Mouse (Mus musculus) liver, postnatal 0 days (tissue): ENCODE measurements around the gene Fgfbp1. TPM values are rescaled to one million over a fixed set of nuclear protein-coding genes. Genes with fewer than 3 reads are reported as not detected.

Experiments
- ATAC-seq: fragments of 200-750 bp; cut with Nextera tagmentation; 2 replicates; pipeline ENCODE4 v1.8.0; 2017; ENCODE audit warnings: mild to moderate bottlenecking, moderate library complexity
- DNase-seq: peaks from one replicate; pipeline ENCODE4 v3.0.0-alpha.2; 2016
- H3K27ac ChIP-seq: fragments of 300-500 bp; sonication (generic); 2 replicates; pipeline ENCODE4 v1.5.1; 2014; ENCODE audit warnings: antibody characterized with exemption, moderate library complexity, mild to moderate bottlenecking, low read depth
- H3K27me3 ChIP-seq: fragments of 300-500 bp; sonication (generic); 2 replicates; pipeline ENCODE4 v1.6.1; 2014; ENCODE audit warnings: low read length, control low read depth, mixed read lengths; ENCODE audit not compliant: insufficient read depth
- H3K36me3 ChIP-seq: fragments of 300-500 bp; sonication (generic); replicated peaks from 2 replicates; pipeline ENCODE4 v1.6.1; 2014; ENCODE audit warnings: mild to moderate bottlenecking, control low read depth, low read length, moderate library complexity, mixed read lengths; ENCODE audit not compliant: insufficient read depth
- H3K4me1 ChIP-seq: fragments of 300-500 bp; sonication (generic); 2 replicates; pipeline ENCODE4 v1.6.1; 2014; ENCODE audit warnings: antibody characterized with exemption, mild to moderate bottlenecking, control low read depth; ENCODE audit not compliant: insufficient read depth
- H3K4me2 ChIP-seq: fragments of 300-500 bp; sonication (generic); 2 replicates; pipeline ENCODE4 v1.6.1; 2014; ENCODE audit warnings: low read depth, mild to moderate bottlenecking, low read length, moderate library complexity, mixed read lengths
- H3K4me3 ChIP-seq: fragments of 300-500 bp; sonication (generic); 2 replicates; pipeline ENCODE4 v1.5.1; 2014; ENCODE audit warnings: low read depth, low read length
- H3K9ac ChIP-seq: fragments of 300-500 bp; sonication (generic); replicated peaks from 2 replicates; pipeline ENCODE4 v1.6.1; 2014; ENCODE audit warnings: mild to moderate bottlenecking, moderate library complexity
- H3K9me3 ChIP-seq: fragments of 300-500 bp; sonication (generic); 2 replicates; pipeline ENCODE4 v1.6.1; 2016; ENCODE audit warnings: mild to moderate bottlenecking, control low read depth, low read length, mixed read lengths
- CTCF ChIP-seq: sonication (generic); IDR thresholded peaks from 2 replicates; pipeline ENCODE4 v1.5.1; 2016; ENCODE audit warnings: antibody characterized with exemption, low read depth
- EP300 ChIP-seq: IDR thresholded peaks from 2 replicates; pipeline ENCODE4 v1.6.1; 2016; ENCODE audit warnings: antibody characterized with exemption, low read depth, mild to moderate bottlenecking
- WGBS: fragments of 180-500 bp; shearing (Covaris S2); extraction: QIAGEN DNeasy Blood & Tissue Kit; methylation state at CpG from one replicate; pipeline ENCODE4 v1.1.7; 2014; ENCODE audit not compliant: insufficient replicate concordance; 5-methylcytosine and 5-hydroxymethylcytosine counted together
- polyA plus RNA-seq: library from polyadenylated mRNA; unstranded; fragments of >200 nt; fragmentation: Nextera tagmentation; extraction: Ambion mirVana; gene quantifications from 2 replicates; pipeline ENCODE4 v1.2.1, GENCODE M21; 2015

Gene Fgfbp1
- polyA plus RNA-seq, 1 experiment from 2014 or later = 1.1 TPM

DNA sequence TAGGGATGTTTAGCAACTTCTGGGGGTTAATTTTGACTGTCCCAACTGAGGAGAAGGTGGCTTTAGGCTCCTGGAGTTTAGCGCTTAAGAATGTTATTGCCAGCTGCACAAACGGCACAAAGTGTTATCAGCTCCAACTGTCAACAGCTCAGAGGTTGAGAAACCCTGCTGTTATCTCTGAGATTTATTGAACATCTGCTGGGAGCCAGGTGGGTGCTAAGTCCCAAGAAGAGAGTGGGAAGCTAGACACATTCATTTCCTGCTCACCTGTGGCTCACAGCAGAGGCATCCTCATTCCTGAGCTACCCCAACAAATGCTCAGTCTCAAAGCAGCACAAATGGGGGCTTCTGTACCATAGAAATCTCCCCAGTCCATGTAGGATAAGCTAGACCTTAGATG, 10.4 kb downstream of the Fgfbp1 start:
- H3K36me3 ChIP-seq = no peaks in the 10 kb centered on the region
- TF ChIP-seq CTCF = no peak
- no peak for TF ChIP-seq EP300
- H3K9ac ChIP-seq = no peak overlapping the region
- H3K4me1 ChIP-seq = peaks cover 6% of the 10 kb centered on the region; the same call in 1 of the 2 replicates
- no peaks in the 10 kb centered on the region for H3K9me3 ChIP-seq
- no peaks in the 10 kb centered on the region for H3K27me3 ChIP-seq
- no peak overlapping the region for H3K4me3 ChIP-seq
- DNase-seq (no peak), ATAC-seq (0 out of 2 replicates have a peak, but pooled peaks have one; percentile 36)
- H3K27ac ChIP-seq = no peak overlapping the region
- no peak overlapping the region for H3K4me2 ChIP-seq
- WGBS = 32% methylated on average over 2 of the region's 2 CpGs

DNA sequence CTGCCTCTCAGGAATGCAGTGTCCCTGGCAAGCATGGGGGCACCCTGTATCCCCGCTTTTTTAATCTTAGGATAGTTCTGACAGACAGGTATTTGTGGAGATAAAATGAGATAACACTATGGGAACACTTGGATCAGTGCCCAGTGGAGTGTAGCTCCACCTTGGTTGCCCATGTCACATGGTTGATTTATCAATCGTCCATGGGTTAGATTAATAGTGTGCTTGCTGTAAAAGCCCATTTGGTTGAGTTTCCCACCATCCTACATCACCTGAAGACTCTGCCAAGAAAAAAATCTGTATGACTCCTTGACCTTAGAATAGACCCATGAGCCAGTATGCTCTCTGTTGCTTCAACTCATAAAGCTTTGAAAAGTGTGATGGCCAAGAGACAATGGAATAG, 11.0 kb downstream of the Fgfbp1 start:
- ATAC-seq (no peak), DNase-seq (no peak)
- H3K9ac ChIP-seq = no peak overlapping the region
- H3K27me3 ChIP-seq = no peaks in the 10 kb centered on the region
- H3K27ac ChIP-seq = no peak overlapping the region
- H3K4me3 ChIP-seq = no peak overlapping the region
- H3K4me1 ChIP-seq = peaks cover 6% of the 10 kb centered on the region; the same call in 1 of the 2 replicates
- no peaks in the 10 kb centered on the region for H3K9me3 ChIP-seq
- H3K36me3 ChIP-seq = no peaks in the 10 kb centered on the region
- 63% methylated on average over 2 of the region's 2 CpGs for WGBS
- no peak for TF ChIP-seq CTCF
- H3K4me2 ChIP-seq = no peak overlapping the region

DNA sequence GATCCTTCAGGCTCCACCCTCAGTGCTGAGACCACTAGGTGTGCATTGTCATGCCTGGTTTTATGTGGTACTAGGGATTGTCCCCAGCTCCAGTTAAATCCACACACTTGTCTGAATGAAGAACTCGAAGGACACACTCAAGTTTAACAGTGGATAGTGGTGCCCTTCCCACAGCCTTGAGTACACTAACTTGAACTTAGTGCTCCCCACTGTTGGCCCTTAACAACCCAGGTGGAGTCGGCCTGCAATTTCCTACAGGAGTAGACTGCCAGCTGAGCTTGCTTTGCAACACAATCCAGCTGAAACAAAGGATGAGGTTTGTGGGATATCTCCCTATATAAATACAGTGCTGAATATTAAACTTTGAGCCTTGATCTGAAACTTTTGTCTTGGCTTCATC, 12.9 kb downstream of the Fgfbp1 start:
- Histone ChIP-seq H3K36me3 (no peaks in the 10 kb centered on the region), H3K4me3 (no peak overlapping the region), H3K27ac (no peak overlapping the region), H3K4me2 (no peak overlapping the region), H3K9me3 (no peaks in the 10 kb centered on the region), H3K4me1 (peaks cover 6% of the 10 kb centered on the region; the same call in 1 of the 2 replicates), H3K27me3 (no peaks in the 10 kb centered on the region), H3K9ac (no peak overlapping the region)
- no peak for TF ChIP-seq CTCF
- no peak for TF ChIP-seq EP300
- WGBS = 58% methylated on average over 2 of the region's 2 CpGs
- no peak for ATAC-seq
- DNase-seq = no peak

DNA sequence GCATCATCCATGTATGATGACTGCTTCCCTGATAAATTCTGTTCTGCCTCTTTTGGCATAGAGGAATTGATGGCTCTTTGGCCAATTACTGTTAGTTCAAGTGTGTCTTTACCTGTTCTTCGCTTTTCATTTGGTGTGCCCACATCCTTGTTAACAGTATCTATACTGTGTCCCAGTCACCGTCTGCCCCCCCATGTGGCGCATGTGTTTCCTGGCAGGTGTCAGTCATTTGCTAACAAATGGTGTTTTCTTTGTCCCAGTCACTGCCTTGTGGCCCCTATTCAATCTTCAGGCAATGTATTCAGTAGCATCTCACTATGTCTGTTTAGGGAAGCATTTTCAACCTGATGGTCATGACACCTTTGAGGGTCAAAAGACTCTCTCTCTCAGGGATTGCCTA, 20.5 kb downstream of the Fgfbp1 start:
- WGBS = 78% methylated on average over 3 of the region's 3 CpGs
- no peak for ATAC-seq
- H3K36me3 ChIP-seq = no peaks in the 10 kb centered on the region

DNA sequence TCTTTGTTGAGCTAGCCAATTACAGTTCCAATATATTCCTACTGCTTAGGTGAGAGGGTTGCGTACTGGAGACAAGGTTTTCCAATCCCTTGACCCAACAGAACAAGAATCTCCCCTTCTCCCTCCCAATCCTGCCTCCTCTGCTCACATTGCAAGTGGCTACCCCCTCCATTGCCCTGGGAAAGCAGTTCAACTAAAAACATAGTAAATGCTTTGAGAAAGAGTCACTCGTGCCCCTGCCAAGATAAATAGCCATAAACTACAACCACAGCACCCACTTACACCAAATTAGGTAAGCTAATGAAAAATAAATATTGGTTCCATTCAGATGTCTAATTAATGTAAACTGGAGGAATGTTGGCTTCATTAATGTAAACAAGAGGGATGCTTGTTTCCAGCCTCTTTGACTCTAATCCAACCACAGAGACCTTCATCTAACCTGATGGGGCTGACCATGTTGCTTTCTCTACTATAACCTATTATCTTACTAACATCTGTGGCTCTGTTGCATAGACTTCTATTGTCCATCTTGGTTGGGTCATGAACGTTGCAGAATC, 21.6 kb downstream of the Fgfbp1 start:
- H3K4me1 ChIP-seq = no peaks in the 10 kb centered on the region
- 82% methylated on average over 3 of the region's 3 CpGs for WGBS
- H3K36me3 ChIP-seq = no peaks in the 10 kb centered on the region
- no peak overlapping the region for H3K27ac ChIP-seq
- ATAC-seq (no peak), DNase-seq (no peak)
- TF ChIP-seq CTCF (no peak), EP300 (no peak)
- H3K4me2 ChIP-seq = no peak overlapping the region
- H3K27me3 ChIP-seq = no peaks in the 10 kb centered on the region
- no peak overlapping the region for H3K9ac ChIP-seq
- no peaks in the 10 kb centered on the region for H3K9me3 ChIP-seq
- H3K4me3 ChIP-seq = no peak overlapping the region

More for the DNA sequence above, 20.5 kb downstream of the Fgfbp1 start:
- Histone ChIP-seq H3K27ac (no peak overlapping the region), H3K4me3 (no peak overlapping the region), H3K4me1 (no peaks in the 10 kb centered on the region), H3K4me2 (no peak overlapping the region), H3K9me3 (no peaks in the 10 kb centered on the region), H3K9ac (no peak overlapping the region), H3K27me3 (no peaks in the 10 kb centered on the region)
- no peak for DNase-seq
- TF ChIP-seq EP300 (no peak), CTCF (no peak)

DNA sequence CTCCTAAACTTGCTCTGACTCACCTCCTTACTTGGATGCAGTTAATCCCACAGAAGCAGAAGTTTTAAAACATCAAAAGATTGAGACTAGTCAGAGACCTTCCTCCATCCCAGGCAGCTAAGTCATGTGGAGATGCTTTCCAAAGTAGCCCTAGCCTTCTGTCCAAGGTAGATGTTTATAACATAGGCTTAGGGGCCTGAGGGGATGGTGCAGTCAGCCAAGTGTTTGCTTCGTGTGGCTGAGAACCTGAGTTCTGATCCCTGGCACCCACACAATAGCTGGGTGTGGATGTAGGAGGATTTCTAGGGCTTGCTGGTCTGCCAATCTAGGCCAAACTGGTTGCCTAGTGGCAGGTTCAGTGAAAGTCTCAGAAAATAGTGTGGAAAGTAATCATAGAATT, 28.3 kb downstream of the Fgfbp1 start:
- Histone ChIP-seq H3K4me3 (no peak overlapping the region), H3K9ac (no peak overlapping the region), H3K36me3 (no peaks in the 10 kb centered on the region), H3K27me3 (no peaks in the 10 kb centered on the region), H3K9me3 (no peaks in the 10 kb centered on the region), H3K27ac (no peak overlapping the region), H3K4me2 (no peak overlapping the region), H3K4me1 (peaks cover 4% of the 10 kb centered on the region)
- ATAC-seq (no peak), DNase-seq (no peak)
- no peak for TF ChIP-seq CTCF
- TF ChIP-seq EP300 = no peak
- whole genome bisulfite sequencing = 78% methylated on average over 1 of the region's 1 CpGs

DNA sequence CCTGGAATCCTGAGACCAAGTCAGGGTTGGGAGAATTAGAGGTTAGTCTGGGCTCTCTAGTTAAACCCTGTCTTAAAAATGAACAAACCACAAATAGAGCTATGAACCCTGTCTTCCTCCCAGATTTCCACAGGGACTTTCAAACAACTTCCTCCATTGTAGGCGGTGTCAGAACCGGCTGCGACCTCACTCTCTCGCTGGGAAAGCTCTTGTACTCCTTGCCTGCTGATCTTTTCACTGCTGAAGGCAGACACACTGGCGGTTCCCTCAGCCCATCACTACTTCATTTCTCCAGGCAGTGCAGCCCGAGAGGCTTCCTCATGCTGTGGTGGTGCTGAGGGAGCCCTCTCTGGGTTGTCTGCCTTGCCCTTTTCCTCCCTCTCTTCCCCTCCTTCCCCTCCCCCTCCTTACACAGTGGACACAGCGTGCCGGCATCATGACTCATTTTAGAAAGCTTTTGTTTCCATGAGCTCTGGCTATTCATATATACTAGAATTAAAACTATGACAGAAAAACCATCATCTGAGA, 32.8 kb downstream of the Fgfbp1 start:
- peak overlapping the region; percentile 73 for H3K4me2 ChIP-seq
- H3K27me3 ChIP-seq = no peaks in the 10 kb centered on the region
- no peak for TF ChIP-seq CTCF
- no peak overlapping the region for H3K9ac ChIP-seq
- H3K4me1 ChIP-seq = peaks cover 13% of the 10 kb centered on the region
- H3K36me3 ChIP-seq = no peaks in the 10 kb centered on the region
- DNase-seq (peak; percentile 24), ATAC-seq (0 out of 2 replicates have a peak, but pooled peaks have one; percentile 28)
- H3K9me3 ChIP-seq = no peaks in the 10 kb centered on the region
- H3K27ac ChIP-seq = peak overlapping the region; percentile 75; the same call in 1 of the 2 replicates
- peak overlapping the region; percentile 22; the same call in 1 of the 2 replicates for H3K4me3 ChIP-seq
- WGBS = 4% methylated on average over 8 of the region's 8 CpGs
